Mouse (Mus musculus) thymus, adult 2 months (tissue): ENCODE data around the gene Slc7a9. TPM values are rescaled to one million over a fixed set of nuclear protein-coding genes. Genes with fewer than 3 reads are reported as not detected.

Experiments used
- DNase-seq: peaks from one replicate; pipeline ENCODE4 v3.0.0; 2021
- H3K27ac ChIP-seq: fragments of 200-500 bp; 2 replicates; pipeline ENCODE4 v1.5.1; 2012; ENCODE audit warnings: low read length, control low read depth; ENCODE audit not compliant: control insufficient read depth, insufficient read depth
- H3K27me3 ChIP-seq: fragments of 200-500 bp; 2 replicates; pipeline ENCODE4 v1.6.1; 2012; ENCODE audit warnings: mild to moderate bottlenecking, low read length, moderate library complexity, mixed read lengths; ENCODE audit not compliant: control insufficient read depth, insufficient read depth
- H3K36me3 ChIP-seq: fragments of 200-500 bp; 2 replicates; pipeline ENCODE4 v1.6.1; 2012; ENCODE audit warnings: mild to moderate bottlenecking, low read length, moderate library complexity; ENCODE audit not compliant: control insufficient read depth, insufficient read depth
- H3K4me1 ChIP-seq: fragments of 200-500 bp; replicated peaks from 2 replicates; pipeline ENCODE4 v1.6.1; 2012; ENCODE audit warnings: low read length; ENCODE audit not compliant: control insufficient read depth, insufficient read depth
- H3K4me3 ChIP-seq: fragments of 200-500 bp; 2 replicates; pipeline ENCODE4 v1.5.1; 2012; ENCODE audit warnings: mild to moderate bottlenecking, low read length, control low read depth, moderate library complexity; ENCODE audit not compliant: control insufficient read depth, insufficient read depth
- CTCF ChIP-seq: fragments of 200-500 bp; IDR thresholded peaks from 2 replicates; pipeline ENCODE4 v1.5.1; 2012; ENCODE audit warnings: mild to moderate bottlenecking, control low read depth, low read length, moderate library complexity, borderline replicate concordance; ENCODE audit not compliant: control insufficient read depth, poor library complexity, insufficient read depth; ENCODE audit errors: extremely low read depth
- POLR2A ChIP-seq: fragments of 200-500 bp; IDR thresholded peaks from 2 replicates; pipeline ENCODE4 v1.6.1; 2012; ENCODE audit warnings: mild to moderate bottlenecking, low read length, control low read depth, moderate library complexity; ENCODE audit not compliant: control insufficient read depth, poor library complexity, insufficient read depth; ENCODE audit errors: extremely low read depth
- WGBS: fragments of 180-500 bp; shearing (Covaris S2); methylation state at CpG from one replicate; pipeline ENCODE4 v1.1.7; 2018; 5-methylcytosine and 5-hydroxymethylcytosine counted together
- polyA plus RNA-seq: library from polyadenylated mRNA; depleted of rRNA; stranded (reverse); fragments of >200 nt; gene quantifications from 2 replicates; pipeline ENCODE4 v1.2.3, GENCODE M21; 2012

Slc7a9 gene
- polyA plus RNA-seq, 1 experiment = 0.19 TPM

GRCm38 (mm10) chr7:35428146-35428545 is 20.4 kb upstream of the Slc7a9 start:
- DNase-seq = no peak
- 95% methylated on average over 10 of the region's 10 CpGs for WGBS
- H3K27me3 ChIP-seq = no peaks in the 10 kb centered on the region
- no peaks in the 10 kb centered on the region; the same call in 1 of the 2 replicates for H3K36me3 ChIP-seq
- no peak overlapping the region for H3K4me3 ChIP-seq
- H3K27ac ChIP-seq = no peak overlapping the region
- no peaks in the 10 kb centered on the region for H3K4me1 ChIP-seq
- TF ChIP-seq CTCF (no peak), POLR2A (no peak)

- Histone ChIP-seq H3K4me1 (no peaks in the 10 kb centered on the region), H3K27me3 (no peaks in the 10 kb centered on the region), H3K36me3 (peaks cover 7% of the 10 kb centered on the region), H3K27ac (no peak overlapping the region), H3K4me3 (no peak overlapping the region)
- 94% methylated on average over 9 of the region's 9 CpGs for WGBS
- no peak for TF ChIP-seq CTCF
- TF ChIP-seq POLR2A = no peak
- no peak for DNase-seq
Observed at GRCm38 (mm10) chr7:35435266-35435665, 13.3 kb upstream of the Slc7a9 start.

- no peak overlapping the region for H3K4me3 ChIP-seq
- no peaks in the 10 kb centered on the region for H3K4me1 ChIP-seq
- TF ChIP-seq POLR2A = no peak
- TF ChIP-seq CTCF = no peak
- H3K36me3 ChIP-seq = no peaks in the 10 kb centered on the region
- WGBS = 77% methylated on average over 4 of the region's 4 CpGs
- H3K27ac ChIP-seq = no peak overlapping the region
- H3K27me3 ChIP-seq = no peaks in the 10 kb centered on the region
- DNase-seq = no peak
Observed at GRCm38 (mm10) chr7:35447501-35447900, 1.1 kb upstream of the Slc7a9 start.

- no peak overlapping the region for H3K27ac ChIP-seq
Observed at GRCm38 (mm10) chr7:35448867-35449266, 271 bp downstream of the Slc7a9 start.

GRCm38 (mm10) chr7:35456091-35456814 is 7.7 kb downstream of the Slc7a9 start:
- WGBS = 87% methylated on average over 4 of the region's 4 CpGs
- no peaks in the 10 kb centered on the region for H3K27me3 ChIP-seq
- H3K27ac ChIP-seq = no peak overlapping the region
- H3K4me3 ChIP-seq = no peak overlapping the region
- H3K36me3 ChIP-seq = no peaks in the 10 kb centered on the region
- H3K4me1 ChIP-seq = no peaks in the 10 kb centered on the region
- no peak for TF ChIP-seq CTCF
- DNase-seq = no peak

More at GRCm38 (mm10) chr7:35448867-35449266, 271 bp downstream of the Slc7a9 start:
- no peaks in the 10 kb centered on the region for H3K27me3 ChIP-seq
- DNase-seq = no peak
- TF ChIP-seq POLR2A = no peak
- TF ChIP-seq CTCF = no peak
- no peaks in the 10 kb centered on the region for H3K4me1 ChIP-seq
- H3K36me3 ChIP-seq = no peaks in the 10 kb centered on the region
- H3K4me3 ChIP-seq = no peak overlapping the region
- WGBS = 87% methylated on average over 7 of the region's 7 CpGs

- no peak for TF ChIP-seq CTCF
- no peak for TF ChIP-seq POLR2A
- 94% methylated on average over 4 of the region's 4 CpGs for WGBS
- no peak for DNase-seq
Observed at GRCm38 (mm10) chr7:35460971-35461370, 12.4 kb downstream of the Slc7a9 start.

GRCm38 (mm10) chr7:35465027-35465426 is 16.4 kb downstream of the Slc7a9 start:
- no peak for DNase-seq
- TF ChIP-seq POLR2A (no peak), CTCF (no peak)

More at GRCm38 (mm10) chr7:35460971-35461370, 12.4 kb downstream of the Slc7a9 start:
- H3K27me3 ChIP-seq = no peaks in the 10 kb centered on the region
- no peak overlapping the region for H3K4me3 ChIP-seq
- no peaks in the 10 kb centered on the region for H3K4me1 ChIP-seq
- H3K36me3 ChIP-seq = no peaks in the 10 kb centered on the region
- H3K27ac ChIP-seq = no peak overlapping the region

More at GRCm38 (mm10) chr7:35465027-35465426, 16.4 kb downstream of the Slc7a9 start:
- no peak overlapping the region for H3K4me3 ChIP-seq
- H3K36me3 ChIP-seq = no peaks in the 10 kb centered on the region
- H3K27ac ChIP-seq = no peak overlapping the region
- H3K4me1 ChIP-seq = no peaks in the 10 kb centered on the region
- WGBS = 92% methylated on average over 5 of the region's 5 CpGs
- no peaks in the 10 kb centered on the region for H3K27me3 ChIP-seq
